Mouse (Mus musculus) layer of hippocampus, adult 9-11 months (tissue): ENCODE measurements around the gene Gm38431.
A peak's percentile ranks its signal among the peaks of the same experiment; 100 is the strongest.

Experiments
- DNase-seq: peaks from one replicate; pipeline ENCODE4 v3.0.0; 2022

Gene Gm38431

GRCm38 (mm10) chr9:21036666-21037065, 55.1 kb downstream of the Gm38431 start:
- no peak for DNase-seq

GRCm38 (mm10) chr9:21036161-21036560, 55.6 kb downstream of the Gm38431 start:
- DNase-seq: no peak

- no peak for DNase-seq
These were observed 56.2 kb downstream of the Gm38431 start for GRCm38 (mm10) chr9:21035586-21035985.

- no peak for DNase-seq
These were observed 57.2 kb downstream of the Gm38431 start for GRCm38 (mm10) chr9:21034481-21035085.

- peak; percentile 83 for DNase-seq
These were observed 58.7 kb downstream of the Gm38431 start for GRCm38 (mm10) chr9:21033136-21033535.

- no peak for DNase-seq
These were observed 59.3 kb downstream of the Gm38431 start for GRCm38 (mm10) chr9:21032491-21032890.

- DNase-seq: peak; percentile 89
These were observed 59.9 kb downstream of the Gm38431 start, which contains the start of gene Icam5 for GRCm38 (mm10) chr9:21031896-21032351. Gene Icam5 (plus strand): TSS chr9:21032073.

- peak; percentile 87 for DNase-seq
These were observed 60.4 kb downstream of the Gm38431 start for GRCm38 (mm10) chr9:21031251-21031895.

- DNase-seq: peak; percentile 90
These were observed 61.0 kb downstream of the Gm38431 start for GRCm38 (mm10) chr9:21030781-21031250.

- no peak for DNase-seq
These were observed 61.7 kb downstream of the Gm38431 start for GRCm38 (mm10) chr9:21030055-21030600.

- peak; percentile 72 for DNase-seq
These were observed 62.3 kb downstream of the Gm38431 start, which contains the start of gene Icam4 for GRCm38 (mm10) chr9:21029291-21030054. Gene Icam4 (plus strand): TSS chr9:21029373.

- no peak for DNase-seq
These were observed 63.2 kb downstream of the Gm38431 start for GRCm38 (mm10) chr9:21028560-21029110.

GRCm38 (mm10) chr9:21027774-21028290, 64.0 kb downstream of the Gm38431 start:
- DNase-seq: no peak

- DNase-seq: no peak
These were observed 64.9 kb downstream of the Gm38431 start for GRCm38 (mm10) chr9:21026849-21027248.

- no peak for DNase-seq
These were observed 66.5 kb downstream of the Gm38431 start for GRCm38 (mm10) chr9:21025258-21025810.

GRCm38 (mm10) chr9:21022726-21023125, 69.1 kb downstream of the Gm38431 start:
- DNase-seq: no peak

- no peak for DNase-seq
These were observed 69.5 kb downstream of the Gm38431 start for GRCm38 (mm10) chr9:21022288-21022687.

- DNase-seq: no peak
These were observed 70.4 kb downstream of the Gm38431 start for GRCm38 (mm10) chr9:21021363-21021762.

GRCm38 (mm10) chr9:21018600-21018999, 73.2 kb downstream of the Gm38431 start:
- no peak for DNase-seq
